Mouse (Mus musculus) gastrocnemius, adult 2 months (tissue): ENCODE data around the gene Ergic1. TPM values are rescaled to one million over a fixed set of nuclear protein-coding genes. Genes with fewer than 3 reads are reported as not detected.

Source experiments
- DNase-seq: peaks from one replicate; pipeline ENCODE4 v3.0.0; 2022
- H3K27ac ChIP-seq: fragments of 200-600 bp; 2 replicates; pipeline ENCODE4 v1.8.1; 2022; ENCODE audit warnings: mild to moderate bottlenecking
- H3K4me3 ChIP-seq: fragments of 200-600 bp; 2 replicates; pipeline ENCODE4 v1.8.1; 2022; ENCODE audit warnings: mild to moderate bottlenecking, moderate library complexity
- CTCF ChIP-seq: fragments of 200-600 bp; IDR thresholded peaks from 2 replicates; pipeline ENCODE4 v1.8.1; 2022; ENCODE audit warnings: antibody characterized with exemption, mild to moderate bottlenecking, moderate library complexity
- intact Hi-C: fragments of 180-260 bp; cut with DNase I; formaldehyde crosslinking; loops from one replicate; pipeline ENCODE4 v1.15.1; 2025
- total RNA-seq, 2 experiments: library from RNA; stranded (reverse); gene quantifications; 2 replicates each; pipeline ENCODE4 v1.2.3; 2021

Ergic1 gene
- total RNA-seq, 2 experiments from 2014 or later: 40.3 to 60.3 TPM

- TF ChIP-seq CTCF: no peak
- peak overlapping the region; percentile 10; the same call in 1 of the 2 replicates for H3K27ac ChIP-seq
- no peak overlapping the region for H3K4me3 ChIP-seq
- intact Hi-C loops: no loop called here
- DNase-seq: peak; percentile 24
These were observed 83.5 kb downstream of the Ergic1 start for GRCm38 (mm10) chr17:26644509-26645410.

- intact Hi-C loops: no loop called here
- no peak overlapping the region for H3K4me3 ChIP-seq
- no peak for TF ChIP-seq CTCF
- DNase-seq: peak; percentile 13
- H3K27ac ChIP-seq: peak overlapping the region; percentile 6; the same call in 1 of the 2 replicates
These were observed 84.1 kb downstream of the Ergic1 start for GRCm38 (mm10) chr17:26645411-26645854.

GRCm38 (mm10) chr17:26647283-26647682 is 86.0 kb downstream of the Ergic1 start:
- H3K4me3 ChIP-seq: no peak overlapping the region
- peak; percentile 18 for DNase-seq
- intact Hi-C loops: no loop called here
- no peak for TF ChIP-seq CTCF
- no peak overlapping the region; the same call in 1 of the 2 replicates for H3K27ac ChIP-seq

GRCm38 (mm10) chr17:26649565-26649964 is 88.3 kb downstream of the Ergic1 start:
- no peak for DNase-seq
- Histone ChIP-seq H3K4me3 (no peak overlapping the region), H3K27ac (peak overlapping the region; percentile 43)
- peak; percentile 35; the same call in 1 of the 2 replicates for TF ChIP-seq CTCF
- intact Hi-C loops: no loop called here

- DNase-seq: peak; percentile 65
- Histone ChIP-seq H3K27ac (peak overlapping the region; percentile 82), H3K4me3 (no peak overlapping the region)
- intact Hi-C loops: no loop called here
- peak; percentile 40; the same call in 1 of the 2 replicates for TF ChIP-seq CTCF
These were observed 89.4 kb downstream of the Ergic1 start for GRCm38 (mm10) chr17:26650451-26651363.

GRCm38 (mm10) chr17:26658854-26659572 is 97.7 kb downstream of the Ergic1 start:
- no peak overlapping the region for H3K4me3 ChIP-seq
- peak overlapping the region; percentile 21 for H3K27ac ChIP-seq
- no peak for DNase-seq
- intact Hi-C loops: no loop called here
- no peak for TF ChIP-seq CTCF

GRCm38 (mm10) chr17:26659573-26659915 is 98.3 kb downstream of the Ergic1 start:
- no peak for TF ChIP-seq CTCF
- Histone ChIP-seq H3K27ac (no peak overlapping the region; the same call in 1 of the 2 replicates), H3K4me3 (no peak overlapping the region)
- DNase-seq: no peak
- intact Hi-C loops: no loop called here

- H3K4me3 ChIP-seq: no peak overlapping the region; the same call in 1 of the 2 replicates
- H3K27ac ChIP-seq: no peak overlapping the region
- peak; percentile 75 for TF ChIP-seq CTCF
- DNase-seq: peak; percentile 85
- intact Hi-C loops: loop anchor here (2.0 to 10.0 kb wide), 3 partner anchors 57 to 226 kb away; partner anchors contain the start of gene Crebrf
These were observed 99.1 kb downstream of the Ergic1 start for GRCm38 (mm10) chr17:26660192-26660912.

- H3K27ac ChIP-seq: no peak overlapping the region
- no peak overlapping the region for H3K4me3 ChIP-seq
- no peak for TF ChIP-seq CTCF
- DNase-seq: no peak
- intact Hi-C loops: loop anchor here (5.0 to 10.0 kb wide), 2 partner anchors 55 to 113 kb away; partner anchors contain the start of gene Crebrf
These were observed 100.9 kb downstream of the Ergic1 start for GRCm38 (mm10) chr17:26662204-26662603.

GRCm38 (mm10) chr17:26662978-26663683 is 101.8 kb downstream of the Ergic1 start, which contains the start of gene Atp6v0e:
Gene Atp6v0e, plus strand, starts transcription at chr17:26663231.
- intact Hi-C loops: loop anchor here (5.0 to 10.0 kb wide), 2 partner anchors 54 to 112 kb away; partner anchors contain the start of gene Crebrf
- TF ChIP-seq CTCF: peak; percentile 98
- Histone ChIP-seq H3K4me3 (peak within 1 kb of the TSS; percentile 74), H3K27ac (peak within 1 kb of the TSS; percentile 86)
- peak; percentile 97 for DNase-seq
